Mouse (Mus musculus) ES-E14 (cell line): ENCODE data around the gene a.

Experiments
- HCFC1 ChIP-seq: IDR thresholded peaks from 2 replicates; pipeline ENCODE4 v1.6.1; 2012; ENCODE audit warnings: low read length, inconsistent platforms, borderline replicate concordance; ENCODE audit not compliant: insufficient read depth
- ZC3H11A ChIP-seq: IDR thresholded peaks from 2 replicates; pipeline ENCODE4 v1.6.1; 2012; ENCODE audit warnings: low read depth, mild to moderate bottlenecking, inconsistent platforms, low read length, borderline replicate concordance
- ZNF384 ChIP-seq: IDR thresholded peaks from 2 replicates; pipeline ENCODE4 v1.6.1; 2012; ENCODE audit warnings: low read depth, low read length, inconsistent platforms

GRCm38 (mm10) chr2:154751924-154752323 lies 39.3 kb upstream of the a start:
- TF ChIP-seq ZNF384 (no peak), HCFC1 (no peak), ZC3H11A (no peak)
